Mouse (Mus musculus): ENCODE data around the gene Tead3. TPM values are rescaled to one million over a fixed set of nuclear protein-coding genes. Genes with fewer than 3 reads are reported as not detected.
"Not testable (repeated sequence)": the region's sequence is repeated elsewhere in the genome, so short reads cannot be mapped to it uniquely, and the experiment has no call there.

The Tead3 gene
- polyA plus RNA-seq, 1 experiment from 2014 or later = 1.4 TPM

- ATAC-seq (ENCODE audit: low FRiP score) (peak; percentile 16), DNase-seq (ENCODE audit: low spot score) (no peak)
- Histone ChIP-seq H3K4me1 (replicated peaks; ENCODE audit: control insufficient read depth, insufficient read depth, low read length) (peaks cover 24% of the 10 kb centered on the region), H3K9me3 (ENCODE audit: control insufficient read depth, low read length) (no peaks in the 10 kb centered on the region), H3K4me3 (replicated peaks; ENCODE audit: low read length) (peak overlapping the region; percentile 89), H3K27me3 (ENCODE audit: control insufficient read depth, insufficient read depth, low read length) (no peaks in the 10 kb centered on the region), H3K4me2 (replicated peaks) (peak overlapping the region; percentile 98), H3K27ac (peak overlapping the region; percentile 96), H3K9ac (peak overlapping the region; percentile 99), H3K36me3 (replicated peaks; ENCODE audit: control insufficient read depth, insufficient read depth) (peaks cover 27% of the 10 kb centered on the region)
- under 1% methylated on average over 25 of the region's 25 CpGs for WGBS
Observed at GRCm38 (mm10) chr17:28328946-28329345, 21.7 kb downstream of the Tead3 start.

GRCm38 (mm10) chr17:28328366-28328928 is 22.2 kb downstream of the Tead3 start, which contains the start of gene Rpl10a:
Rpl10a (plus strand) TSS chr17:28328471.
- 1% methylated on average over 57 of the region's 67 CpGs for WGBS

GRCm38 (mm10) chr17:28327673-28328325 is 22.8 kb downstream of the Tead3 start:
- Histone ChIP-seq H3K27ac (peak overlapping the region; percentile 96), H3K27me3 (ENCODE audit: control insufficient read depth, insufficient read depth, low read length) (no peaks in the 10 kb centered on the region), H3K9ac (peak overlapping the region; percentile 99), H3K4me2 (replicated peaks) (peak overlapping the region; percentile 98), H3K9me3 (ENCODE audit: control insufficient read depth, low read length) (no peaks in the 10 kb centered on the region), H3K4me3 (replicated peaks; ENCODE audit: low read length) (peak overlapping the region; percentile 89), H3K36me3 (replicated peaks; ENCODE audit: control insufficient read depth, insufficient read depth) (peaks cover 30% of the 10 kb centered on the region), H3K4me1 (replicated peaks; ENCODE audit: control insufficient read depth, insufficient read depth, low read length) (peaks cover 22% of the 10 kb centered on the region)
- DNase-seq (ENCODE audit: low spot score) = no peak
- ATAC-seq (ENCODE audit: low FRiP score) = no peak; the same call in 1 of the 2 replicates
- WGBS = 12% methylated on average over 22 of the region's 22 CpGs

More at GRCm38 (mm10) chr17:28328366-28328928, 22.2 kb downstream of the Tead3 start, which contains the start of gene Rpl10a:
- DNase-seq (ENCODE audit: low spot score) (peak; percentile 99), ATAC-seq (ENCODE audit: low FRiP score) (peak; percentile 87)
- peak within 1 kb of the TSS; percentile 89 for H3K4me3 ChIP-seq (replicated peaks; ENCODE audit: low read length)
- H3K4me2 ChIP-seq (replicated peaks) = peak within 1 kb of the TSS; percentile 98
- peak within 1 kb of the TSS; percentile 99 for H3K9ac ChIP-seq
- H3K9me3 ChIP-seq (ENCODE audit: control insufficient read depth, low read length) = no peaks in the 10 kb centered on the region
- peaks cover 30% of the 10 kb centered on the region for H3K36me3 ChIP-seq (replicated peaks; ENCODE audit: control insufficient read depth, insufficient read depth)
- H3K27me3 ChIP-seq (ENCODE audit: control insufficient read depth, insufficient read depth, low read length) = no peaks in the 10 kb centered on the region
- H3K4me1 ChIP-seq (replicated peaks; ENCODE audit: control insufficient read depth, insufficient read depth, low read length) = peaks cover 22% of the 10 kb centered on the region
- H3K27ac ChIP-seq = peak within 1 kb of the TSS; percentile 96

GRCm38 (mm10) chr17:28326951-28327350 is 23.7 kb downstream of the Tead3 start:
- Histone ChIP-seq H3K4me3 (replicated peaks; ENCODE audit: low read length) (no peak overlapping the region), H3K9me3 (ENCODE audit: control insufficient read depth, low read length) (no peaks in the 10 kb centered on the region), H3K27me3 (ENCODE audit: control insufficient read depth, insufficient read depth, low read length) (no peaks in the 10 kb centered on the region), H3K9ac (peak overlapping the region; percentile 99; the same call in 1 of the 2 replicates), H3K27ac (no peak overlapping the region), H3K4me1 (replicated peaks; ENCODE audit: control insufficient read depth, insufficient read depth, low read length) (peaks cover 22% of the 10 kb centered on the region), H3K36me3 (replicated peaks; ENCODE audit: control insufficient read depth, insufficient read depth) (peaks cover 37% of the 10 kb centered on the region), H3K4me2 (replicated peaks) (no peak overlapping the region)
- ATAC-seq (ENCODE audit: low FRiP score) = no peak
- no peak for DNase-seq (ENCODE audit: low spot score)
- WGBS = 84% methylated on average over 3 of the region's 3 CpGs

- Histone ChIP-seq H3K4me2 (replicated peaks) (no peak overlapping the region), H3K27me3 (ENCODE audit: control insufficient read depth, insufficient read depth, low read length) (no peaks in the 10 kb centered on the region), H3K4me1 (replicated peaks; ENCODE audit: control insufficient read depth, insufficient read depth, low read length) (peaks cover 22% of the 10 kb centered on the region), H3K9me3 (ENCODE audit: control insufficient read depth, low read length) (no peaks in the 10 kb centered on the region), H3K4me3 (replicated peaks; ENCODE audit: low read length) (no peak overlapping the region), H3K9ac (no peak overlapping the region), H3K36me3 (replicated peaks; ENCODE audit: control insufficient read depth, insufficient read depth) (peaks cover 29% of the 10 kb centered on the region), H3K27ac (no peak overlapping the region)
- DNase-seq (ENCODE audit: low spot score) (no peak), ATAC-seq (ENCODE audit: low FRiP score) (no peak)
- WGBS = 96% methylated on average over 8 of the region's 8 CpGs
Observed at GRCm38 (mm10) chr17:28325751-28326150, 24.9 kb downstream of the Tead3 start.

- Histone ChIP-seq H3K4me1 (replicated peaks; ENCODE audit: control insufficient read depth, insufficient read depth, low read length) (peaks cover 14% of the 10 kb centered on the region), H3K36me3 (replicated peaks; ENCODE audit: control insufficient read depth, insufficient read depth) (peaks cover 17% of the 10 kb centered on the region; the same call in 1 of the 2 replicates)
- not testable (repeated sequence) for DNase-seq (ENCODE audit: low spot score); H3K27ac ChIP-seq; H3K9me3 ChIP-seq (ENCODE audit: control insufficient read depth, low read length); H3K4me3 ChIP-seq (replicated peaks; ENCODE audit: low read length); H3K27me3 ChIP-seq (ENCODE audit: control insufficient read depth, insufficient read depth, low read length); H3K4me2 ChIP-seq (replicated peaks); ATAC-seq (ENCODE audit: low FRiP score); H3K9ac ChIP-seq
- WGBS = 96% methylated on average over 7 of the region's 7 CpGs
Observed at GRCm38 (mm10) chr17:28324416-28324815, 26.2 kb downstream of the Tead3 start.

- no peak for DNase-seq (ENCODE audit: low spot score)
- 93% methylated on average over 8 of the region's 8 CpGs for WGBS
- ATAC-seq (ENCODE audit: low FRiP score) = no peak
- Histone ChIP-seq H3K27me3 (ENCODE audit: control insufficient read depth, insufficient read depth, low read length) (no peaks in the 10 kb centered on the region), H3K4me1 (replicated peaks; ENCODE audit: control insufficient read depth, insufficient read depth, low read length) (peaks cover 9% of the 10 kb centered on the region), H3K36me3 (replicated peaks; ENCODE audit: control insufficient read depth, insufficient read depth) (peaks cover 22% of the 10 kb centered on the region), H3K9ac (no peak overlapping the region), H3K4me2 (replicated peaks) (no peak overlapping the region), H3K27ac (no peak overlapping the region), H3K4me3 (replicated peaks; ENCODE audit: low read length) (no peak overlapping the region), H3K9me3 (ENCODE audit: control insufficient read depth, low read length) (no peaks in the 10 kb centered on the region)
Observed at GRCm38 (mm10) chr17:28323786-28324185, 26.8 kb downstream of the Tead3 start.

GRCm38 (mm10) chr17:28321700-28322099 is 28.9 kb downstream of the Tead3 start:
- 87% methylated on average over 4 of the region's 4 CpGs for WGBS
- peaks cover 39% of the 10 kb centered on the region for H3K36me3 ChIP-seq (replicated peaks; ENCODE audit: control insufficient read depth, insufficient read depth)
- DNase-seq (ENCODE audit: low spot score) = no peak

GRCm38 (mm10) chr17:28317725-28318124 is 32.9 kb downstream of the Tead3 start:
- Histone ChIP-seq H3K4me1 (replicated peaks; ENCODE audit: control insufficient read depth, insufficient read depth, low read length) (peaks cover 10% of the 10 kb centered on the region), H3K36me3 (replicated peaks; ENCODE audit: control insufficient read depth, insufficient read depth) (peaks cover 43% of the 10 kb centered on the region), H3K27ac (no peak overlapping the region), H3K9me3 (ENCODE audit: control insufficient read depth, low read length) (no peaks in the 10 kb centered on the region), H3K9ac (no peak overlapping the region), H3K27me3 (ENCODE audit: control insufficient read depth, insufficient read depth, low read length) (no peaks in the 10 kb centered on the region), H3K4me2 (replicated peaks) (no peak overlapping the region), H3K4me3 (replicated peaks; ENCODE audit: low read length) (no peak overlapping the region)
- DNase-seq (ENCODE audit: low spot score) (no peak), ATAC-seq (ENCODE audit: low FRiP score) (no peak)
- WGBS = 78% methylated on average over 9 of the region's 9 CpGs

More at GRCm38 (mm10) chr17:28321700-28322099, 28.9 kb downstream of the Tead3 start:
- no peaks in the 10 kb centered on the region for H3K9me3 ChIP-seq (ENCODE audit: control insufficient read depth, low read length)
- no peak overlapping the region for H3K4me3 ChIP-seq (replicated peaks; ENCODE audit: low read length)
- H3K4me2 ChIP-seq (replicated peaks) = no peak overlapping the region
- no peak for ATAC-seq (ENCODE audit: low FRiP score)
- no peaks in the 10 kb centered on the region for H3K27me3 ChIP-seq (ENCODE audit: control insufficient read depth, insufficient read depth, low read length)
- H3K9ac ChIP-seq = no peak overlapping the region
- no peaks in the 10 kb centered on the region for H3K4me1 ChIP-seq (replicated peaks; ENCODE audit: control insufficient read depth, insufficient read depth, low read length)
- no peak overlapping the region for H3K27ac ChIP-seq

All from hindbrain, embryonic 14.5 days (tissue).